Mouse (Mus musculus) hindbrain, embryonic 13.5 days (tissue): ENCODE results near the gene Mtmr12. TPM values are rescaled to one million over a fixed set of nuclear protein-coding genes. Genes with fewer than 3 reads are reported as not detected.

Experiments
- ATAC-seq: fragments of 200-750 bp; cut with Nextera tagmentation; 2 replicates; pipeline ENCODE4 v1.8.0; 2017; ENCODE audit warnings: moderate TSS enrichment; ENCODE audit not compliant: low FRiP score
- H3K27ac ChIP-seq: fragments of 300-500 bp; sonication (generic); 2 replicates; pipeline ENCODE4 v1.5.1; 2015; ENCODE audit warnings: inconsistent platforms, mild to moderate bottlenecking, moderate library complexity
- H3K27me3 ChIP-seq: fragments of 300-500 bp; sonication (generic); 2 replicates; pipeline ENCODE4 v1.6.1; 2015; ENCODE audit warnings: mild to moderate bottlenecking, inconsistent platforms
- H3K36me3 ChIP-seq: fragments of 300-500 bp; sonication (generic); 2 replicates; pipeline ENCODE4 v1.6.1; 2015; ENCODE audit warnings: mild to moderate bottlenecking, inconsistent platforms
- H3K4me1 ChIP-seq: fragments of 300-500 bp; sonication (generic); replicated peaks from 2 replicates; pipeline ENCODE4 v1.6.1; 2015; ENCODE audit warnings: inconsistent platforms
- H3K4me2 ChIP-seq: fragments of 300-500 bp; sonication (generic); 2 replicates; pipeline ENCODE4 v1.6.1; 2015; ENCODE audit warnings: inconsistent platforms, mild to moderate bottlenecking, moderate library complexity
- H3K4me3 ChIP-seq: fragments of 300-500 bp; sonication (generic); 2 replicates; pipeline ENCODE4 v1.5.1; 2015; ENCODE audit warnings: mild to moderate bottlenecking, inconsistent platforms
- H3K9ac ChIP-seq: fragments of 300-500 bp; sonication (generic); 2 replicates; pipeline ENCODE4 v1.6.1; 2015; ENCODE audit warnings: mild to moderate bottlenecking, inconsistent platforms
- H3K9me3 ChIP-seq: fragments of 300-500 bp; sonication (generic); 2 replicates; pipeline ENCODE4 v1.6.1; 2016; ENCODE audit warnings: inconsistent platforms
- WGBS: fragments of 180-500 bp; shearing (Covaris S2); methylation state at CpG from one replicate; pipeline ENCODE4 v1.1.7; 2015; 5-methylcytosine and 5-hydroxymethylcytosine counted together
- polyA plus RNA-seq: library from polyadenylated mRNA; unstranded; fragments of >200 nt; fragmentation: Nextera tagmentation; extraction: Ambion mirVana; gene quantifications from 2 replicates; pipeline ENCODE4 v1.2.1, GENCODE M21; 2015

Mtmr12 gene
- polyA plus RNA-seq, 1 experiment from 2014 or later: 7.7 TPM

GRCm38 (mm10) chr15:12230243-12230935 is 25.6 kb downstream of the Mtmr12 start:
- H3K4me1 ChIP-seq: peaks cover 27% of the 10 kb centered on the region
- H3K27me3 ChIP-seq: no peaks in the 10 kb centered on the region
- ATAC-seq: no peak
- no peak overlapping the region for H3K9ac ChIP-seq
- H3K9me3 ChIP-seq: no peaks in the 10 kb centered on the region
- H3K4me3 ChIP-seq: no peak overlapping the region
- peaks cover 29% of the 10 kb centered on the region for H3K36me3 ChIP-seq
- no peak overlapping the region for H3K27ac ChIP-seq
- no peak overlapping the region for H3K4me2 ChIP-seq
- 68% methylated on average over 12 of the region's 12 CpGs for WGBS

- Histone ChIP-seq H3K4me3 (no peak overlapping the region), H3K9me3 (no peaks in the 10 kb centered on the region), H3K9ac (no peak overlapping the region), H3K4me1 (peaks cover 26% of the 10 kb centered on the region), H3K36me3 (peaks cover 37% of the 10 kb centered on the region), H3K27me3 (no peaks in the 10 kb centered on the region), H3K27ac (no peak overlapping the region), H3K4me2 (no peak overlapping the region)
- no peak for ATAC-seq
- 88% methylated on average over 6 of the region's 6 CpGs for whole genome bisulfite sequencing
Measured at GRCm38 (mm10) chr15:12231462-12231861, 26.6 kb downstream of the Mtmr12 start.

DNA sequence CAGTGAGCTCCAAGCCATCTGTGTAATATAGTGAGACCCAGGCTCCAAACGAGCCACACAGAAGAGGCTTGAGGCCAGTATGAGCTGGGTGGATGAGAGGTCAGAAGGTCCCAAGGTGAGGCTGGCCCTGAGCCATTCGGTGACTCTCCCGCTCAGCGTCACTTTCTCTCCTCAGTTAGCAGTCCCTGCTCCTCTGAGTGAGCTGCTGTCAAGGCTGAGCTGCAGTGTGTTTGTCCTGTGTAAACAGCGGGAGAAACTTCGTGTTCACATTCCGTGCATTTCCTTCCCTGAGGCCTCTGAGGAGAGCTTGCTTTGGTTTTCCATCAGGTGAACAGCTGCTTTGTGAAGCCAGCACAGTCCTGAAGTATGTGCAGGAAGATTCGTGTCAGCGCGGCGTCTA is 27.6 kb downstream of the Mtmr12 start:
- ATAC-seq: no peak
- no peak overlapping the region for H3K9ac ChIP-seq
- no peak overlapping the region for H3K27ac ChIP-seq
- H3K4me1 ChIP-seq: peaks cover 24% of the 10 kb centered on the region
- WGBS: 79% methylated on average over 11 of the region's 11 CpGs
- H3K27me3 ChIP-seq: no peaks in the 10 kb centered on the region
- peaks cover 43% of the 10 kb centered on the region for H3K36me3 ChIP-seq
- no peaks in the 10 kb centered on the region for H3K9me3 ChIP-seq
- H3K4me2 ChIP-seq: no peak overlapping the region
- H3K4me3 ChIP-seq: no peak overlapping the region

DNA sequence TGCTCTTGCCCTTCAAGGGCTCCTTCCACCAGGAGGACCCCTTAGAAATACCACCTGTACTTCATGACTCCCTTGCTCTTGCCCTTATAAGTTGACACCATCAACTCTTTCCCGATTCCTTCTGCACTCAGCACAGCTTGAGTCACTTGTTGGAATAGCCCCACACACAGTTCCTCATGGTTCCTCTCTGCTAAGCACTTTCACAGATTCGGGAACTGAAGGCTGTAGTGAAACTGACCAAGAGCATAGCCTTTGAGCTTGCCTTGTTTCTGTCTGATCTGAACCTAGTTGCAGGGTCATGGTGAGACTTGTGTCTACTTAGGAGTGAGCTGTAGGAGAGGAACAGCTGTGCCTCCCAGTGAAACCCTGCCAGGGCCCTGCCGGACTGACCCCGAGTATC is 28.2 kb downstream of the Mtmr12 start:
- no peak for ATAC-seq
- Histone ChIP-seq H3K36me3 (peaks cover 48% of the 10 kb centered on the region), H3K4me3 (no peak overlapping the region), H3K27ac (peak overlapping the region; percentile 10; the same call in 1 of the 2 replicates), H3K4me1 (peaks cover 19% of the 10 kb centered on the region), H3K9ac (no peak overlapping the region), H3K27me3 (no peaks in the 10 kb centered on the region), H3K4me2 (no peak overlapping the region), H3K9me3 (no peaks in the 10 kb centered on the region)
- WGBS: 88% methylated on average over 4 of the region's 4 CpGs

- H3K4me2 ChIP-seq: no peak overlapping the region
- H3K27me3 ChIP-seq: no peaks in the 10 kb centered on the region
- peaks cover 72% of the 10 kb centered on the region for H3K36me3 ChIP-seq
- no peak overlapping the region for H3K9ac ChIP-seq
- H3K27ac ChIP-seq: no peak overlapping the region
- H3K9me3 ChIP-seq: no peaks in the 10 kb centered on the region
- 25% methylated on average over 1 of the region's 1 CpGs for WGBS
- no peak for ATAC-seq
- peaks cover 8% of the 10 kb centered on the region; the same call in 1 of the 2 replicates for H3K4me1 ChIP-seq
- H3K4me3 ChIP-seq: no peak overlapping the region
Measured at GRCm38 (mm10) chr15:12235559-12235958, 30.7 kb downstream of the Mtmr12 start.

- Histone ChIP-seq H3K9ac (no peak overlapping the region), H3K27me3 (no peaks in the 10 kb centered on the region), H3K27ac (no peak overlapping the region), H3K4me2 (no peak overlapping the region), H3K4me1 (0 out of 2 replicates have a peak, but pooled peaks cover 7% of the 10 kb centered on the region), H3K4me3 (no peak overlapping the region), H3K36me3 (peaks cover 74% of the 10 kb centered on the region), H3K9me3 (no peaks in the 10 kb centered on the region)
- 81% methylated on average over 4 of the region's 4 CpGs for WGBS
- no peak for ATAC-seq
Measured at GRCm38 (mm10) chr15:12235983-12236382, 31.2 kb downstream of the Mtmr12 start.

DNA sequence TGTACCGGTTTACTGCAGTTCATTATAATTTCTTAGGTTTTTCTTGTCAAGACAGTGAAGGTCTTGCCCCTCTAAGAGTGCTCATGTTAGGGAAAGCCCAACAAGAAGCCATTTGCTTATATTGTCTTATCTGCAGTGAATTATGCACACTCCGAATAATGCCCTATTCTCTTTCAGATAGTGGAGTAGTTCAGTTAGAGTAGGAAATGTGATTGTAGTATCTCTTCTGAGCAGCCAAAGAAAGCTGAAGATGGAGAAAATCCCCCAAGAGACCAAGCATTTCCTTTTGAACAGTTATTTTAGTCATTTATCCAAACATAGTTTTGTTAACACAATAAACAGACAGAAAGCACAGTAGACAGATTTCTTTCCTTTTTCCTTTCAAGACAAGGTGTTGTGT is 32.1 kb downstream of the Mtmr12 start:
- Histone ChIP-seq H3K27ac (no peak overlapping the region), H3K36me3 (peaks cover 72% of the 10 kb centered on the region), H3K4me2 (no peak overlapping the region), H3K27me3 (no peaks in the 10 kb centered on the region), H3K4me3 (no peak overlapping the region), H3K4me1 (0 out of 2 replicates have a peak, but pooled peaks cover 5% of the 10 kb centered on the region), H3K9me3 (no peaks in the 10 kb centered on the region), H3K9ac (no peak overlapping the region)
- ATAC-seq: no peak
- 91% methylated on average over 2 of the region's 2 CpGs for WGBS

DNA sequence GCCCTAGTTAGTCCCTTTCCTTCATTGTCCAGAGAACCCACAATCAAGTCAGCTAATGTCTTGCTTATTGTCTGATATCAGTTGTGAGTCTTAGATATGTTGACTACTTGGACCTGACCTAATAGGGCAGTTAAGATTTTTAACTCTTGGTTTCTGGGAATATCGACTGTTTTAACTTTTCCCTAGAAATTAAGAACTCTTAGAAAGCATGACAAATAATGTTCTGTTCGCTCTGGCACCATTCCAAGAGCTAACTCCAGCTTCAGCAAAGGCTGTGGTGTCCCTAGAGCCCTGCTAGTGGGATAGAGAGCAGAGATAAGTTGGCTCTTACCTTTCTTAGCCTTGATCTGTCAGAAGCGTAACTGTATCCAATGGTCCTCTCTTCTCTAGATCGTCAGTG is 32.7 kb downstream of the Mtmr12 start:
- H3K4me3 ChIP-seq: no peak overlapping the region
- H3K9me3 ChIP-seq: no peaks in the 10 kb centered on the region
- no peaks in the 10 kb centered on the region for H3K27me3 ChIP-seq
- H3K9ac ChIP-seq: no peak overlapping the region
- no peak overlapping the region for H3K4me2 ChIP-seq
- H3K27ac ChIP-seq: no peak overlapping the region
- ATAC-seq: no peak
- H3K4me1 ChIP-seq: no peaks in the 10 kb centered on the region
- H3K36me3 ChIP-seq: peaks cover 70% of the 10 kb centered on the region
- 84% methylated on average over 4 of the region's 4 CpGs for WGBS

GRCm38 (mm10) chr15:12238337-12238736 is 33.5 kb downstream of the Mtmr12 start:
- Histone ChIP-seq H3K27me3 (no peaks in the 10 kb centered on the region), H3K36me3 (peaks cover 65% of the 10 kb centered on the region), H3K27ac (no peak overlapping the region), H3K4me2 (no peak overlapping the region), H3K4me3 (no peak overlapping the region), H3K4me1 (no peaks in the 10 kb centered on the region), H3K9ac (no peak overlapping the region), H3K9me3 (no peaks in the 10 kb centered on the region)
- 88% methylated on average over 6 of the region's 6 CpGs for WGBS
- ATAC-seq: no peak

DNA sequence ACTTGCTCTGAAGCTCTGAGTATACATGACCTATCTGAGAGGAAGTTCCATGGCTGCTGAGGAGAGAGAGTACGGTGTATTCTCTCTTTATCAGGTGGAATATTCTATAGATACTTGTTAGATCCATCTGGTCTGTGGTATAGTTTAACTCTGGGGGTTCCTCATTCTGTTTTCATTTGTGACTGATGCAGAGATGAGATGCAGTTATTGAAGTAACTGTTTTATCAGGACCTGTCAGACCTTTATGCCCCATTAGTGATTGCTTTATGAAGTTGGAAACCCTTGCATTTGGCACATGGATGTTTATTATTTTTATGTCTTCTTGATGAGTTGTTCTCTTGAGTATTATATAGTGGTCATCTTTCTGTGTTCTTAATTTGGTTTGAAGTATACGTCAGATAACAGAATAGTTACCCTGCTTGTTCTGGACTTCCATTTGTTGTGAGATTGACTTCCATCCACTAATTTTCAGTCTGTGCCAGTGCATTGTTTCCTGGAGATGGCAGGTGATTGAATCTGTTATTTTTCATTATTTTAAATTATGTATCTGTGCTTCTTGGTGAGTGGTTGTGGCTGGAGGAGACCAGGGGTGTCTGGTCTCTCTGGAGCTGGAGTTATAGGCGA is 36.0 kb downstream of the Mtmr12 start:
- Histone ChIP-seq H3K4me1 (no peaks in the 10 kb centered on the region), H3K4me3 (no peak overlapping the region), H3K27me3 (no peaks in the 10 kb centered on the region), H3K4me2 (no peak overlapping the region), H3K9me3 (no peaks in the 10 kb centered on the region), H3K27ac (no peak overlapping the region), H3K9ac (no peak overlapping the region), H3K36me3 (peaks cover 67% of the 10 kb centered on the region)
- 95% methylated on average over 3 of the region's 3 CpGs for WGBS
- no peak for ATAC-seq

DNA sequence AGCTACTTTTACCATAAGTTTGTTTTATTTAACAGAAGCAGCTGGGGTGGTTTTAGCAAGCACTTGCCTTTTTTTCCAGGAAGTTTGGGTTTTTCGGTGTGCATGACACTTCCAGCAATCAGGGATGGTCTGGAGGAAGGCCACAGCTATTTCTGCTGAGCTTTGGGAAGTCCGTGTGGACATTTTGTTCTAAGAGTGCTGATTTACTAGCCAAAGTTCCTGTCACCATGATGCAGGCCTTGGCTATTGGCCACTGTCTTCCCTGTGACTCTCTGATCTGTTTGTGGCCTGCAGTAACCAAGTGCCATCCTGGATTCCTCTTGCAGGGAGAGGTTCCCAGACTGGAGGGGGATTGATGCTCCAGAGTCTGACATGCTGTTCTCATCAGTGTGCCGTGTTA is 39.0 kb downstream of the Mtmr12 start:
- Histone ChIP-seq H3K4me1 (no peaks in the 10 kb centered on the region), H3K4me2 (no peak overlapping the region), H3K36me3 (peaks cover 52% of the 10 kb centered on the region), H3K9me3 (no peaks in the 10 kb centered on the region), H3K27ac (no peak overlapping the region), H3K27me3 (no peaks in the 10 kb centered on the region), H3K9ac (no peak overlapping the region), H3K4me3 (no peak overlapping the region)
- no peak for ATAC-seq
- WGBS: 88% methylated on average over 3 of the region's 3 CpGs

GRCm38 (mm10) chr15:12245580-12246359 is 40.9 kb downstream of the Mtmr12 start:
- H3K9me3 ChIP-seq: no peaks in the 10 kb centered on the region
- WGBS: 86% methylated on average over 6 of the region's 6 CpGs

More at GRCm38 (mm10) chr15:12245580-12246359, 40.9 kb downstream of the Mtmr12 start:
- Histone ChIP-seq H3K4me3 (no peak overlapping the region), H3K36me3 (peaks cover 40% of the 10 kb centered on the region), H3K4me2 (no peak overlapping the region), H3K27ac (no peak overlapping the region), H3K4me1 (no peaks in the 10 kb centered on the region), H3K9ac (no peak overlapping the region), H3K27me3 (no peaks in the 10 kb centered on the region)
- ATAC-seq: no peak
